Mouse (Mus musculus): ENCODE data around the gene Sptan1.
A peak's percentile ranks its signal among the peaks of the same experiment; 100 is the strongest.

Sptan1 gene

DNA sequence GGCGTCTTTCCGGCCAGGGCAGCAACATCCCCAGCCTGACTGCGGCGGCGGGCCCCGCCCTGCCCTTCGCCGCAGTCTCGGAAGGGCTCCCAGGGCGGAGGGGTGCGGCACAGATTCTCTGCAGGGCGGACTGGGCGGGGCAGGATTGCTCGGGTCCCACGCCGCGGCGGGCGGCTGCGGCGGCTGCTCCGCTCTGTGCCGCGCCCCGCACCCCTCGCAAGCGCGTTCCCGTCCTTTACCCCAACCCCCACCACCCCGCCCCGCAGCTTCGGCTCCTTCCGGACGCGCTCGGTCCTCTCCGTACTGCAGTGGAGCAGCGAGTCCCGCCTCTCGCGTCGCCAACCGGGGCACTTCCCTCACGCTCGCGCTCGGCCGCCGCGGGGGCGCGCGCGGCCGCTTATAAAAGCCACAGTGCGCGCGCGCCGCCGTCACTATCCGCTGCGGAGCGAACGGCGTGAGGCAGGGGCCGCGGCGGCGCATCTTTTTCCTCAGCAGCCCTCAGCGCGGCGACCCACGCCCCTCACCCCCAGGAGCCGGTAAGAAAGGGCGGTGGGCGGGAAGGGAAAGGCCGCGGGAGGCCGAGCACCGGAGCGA lies at the start of gene Sptan1:
TSS of gene Sptan1 (plus strand) at position 311 of the 594 bp plus-strand sequence.
- DNase-seq: peak; percentile 98

DNA sequence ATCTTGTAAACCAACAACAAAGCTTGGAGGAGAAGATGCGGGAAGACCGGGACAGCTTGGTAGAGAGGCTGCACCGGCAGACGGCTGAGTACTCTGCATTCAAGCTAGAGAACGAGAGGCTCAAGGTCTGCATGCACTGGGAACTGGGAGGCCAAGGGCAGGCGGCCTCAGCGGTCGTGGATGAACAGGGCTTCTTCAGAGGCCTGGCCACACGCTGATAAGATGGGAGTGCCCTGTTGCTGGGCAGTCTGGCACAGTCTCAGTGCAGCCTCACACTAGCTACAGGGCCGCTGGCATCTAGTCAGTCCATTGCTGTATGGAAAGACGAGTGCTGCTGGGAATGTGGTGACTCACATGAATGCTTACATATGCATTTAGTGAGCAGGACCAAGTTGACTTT lies 47.7 kb upstream of the Sptan1 start:
- DNase-seq: no peak

DNA sequence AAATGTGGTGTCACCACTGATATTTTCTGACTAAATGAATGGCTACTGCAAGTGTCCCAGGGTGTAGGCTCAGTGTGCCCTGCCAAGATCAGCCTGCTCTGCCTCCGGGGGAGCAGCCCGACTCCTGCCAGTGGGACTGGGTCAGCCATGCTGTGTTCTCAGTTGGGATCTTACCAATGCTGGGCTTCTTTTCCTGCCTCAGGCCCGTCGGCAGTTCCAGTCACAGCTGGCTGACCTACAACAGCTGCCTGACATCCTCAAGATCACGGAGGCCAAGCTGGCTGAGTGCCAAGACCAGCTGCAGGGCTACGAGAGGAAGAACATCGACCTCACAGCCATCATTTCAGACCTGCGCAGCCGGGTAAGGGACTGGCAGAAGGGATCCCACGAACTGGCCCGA lies 43.3 kb upstream of the Sptan1 start:
- DNase-seq: peak; percentile 27

DNA sequence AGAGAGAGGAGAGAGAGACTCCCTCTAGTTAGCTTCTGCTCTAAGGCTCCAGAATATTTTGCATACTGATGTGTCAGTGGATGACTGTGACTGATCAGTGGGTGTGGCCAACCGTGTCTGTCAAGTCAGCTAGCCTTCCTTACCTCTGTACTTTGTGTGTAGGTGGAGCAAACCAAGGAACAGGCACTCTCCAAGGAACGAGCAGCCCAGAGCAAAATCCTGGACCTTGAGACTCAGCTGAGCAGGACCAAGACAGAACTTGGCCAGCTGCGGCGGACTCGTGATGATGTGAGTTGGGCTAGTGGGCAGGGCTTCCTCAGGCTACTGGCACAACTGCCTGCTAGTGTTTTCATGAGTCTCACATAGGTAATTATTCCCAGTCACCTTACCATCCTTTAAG lies 38.8 kb upstream of the Sptan1 start:
- DNase-seq: no peak

DNA sequence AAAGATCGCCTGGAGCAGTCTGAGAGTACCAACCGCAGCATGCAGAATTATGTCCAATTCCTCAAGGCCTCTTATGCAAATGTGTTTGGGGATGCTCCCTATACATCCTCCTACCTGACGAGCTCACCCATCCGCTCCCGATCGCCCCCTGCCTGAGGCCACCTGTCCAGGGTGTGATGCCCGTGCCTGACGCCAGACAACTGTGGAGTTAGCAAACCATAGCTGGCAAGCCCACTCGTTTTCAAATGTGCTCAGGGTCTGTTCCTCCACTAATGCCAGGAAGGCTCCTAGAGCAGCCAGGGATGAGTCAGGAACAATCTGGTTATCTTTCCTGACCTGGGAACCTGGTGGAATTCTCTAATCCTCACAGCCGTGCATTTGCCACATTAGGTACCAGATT lies 34.9 kb upstream of the Sptan1 start:
- DNase-seq: no peak

DNA sequence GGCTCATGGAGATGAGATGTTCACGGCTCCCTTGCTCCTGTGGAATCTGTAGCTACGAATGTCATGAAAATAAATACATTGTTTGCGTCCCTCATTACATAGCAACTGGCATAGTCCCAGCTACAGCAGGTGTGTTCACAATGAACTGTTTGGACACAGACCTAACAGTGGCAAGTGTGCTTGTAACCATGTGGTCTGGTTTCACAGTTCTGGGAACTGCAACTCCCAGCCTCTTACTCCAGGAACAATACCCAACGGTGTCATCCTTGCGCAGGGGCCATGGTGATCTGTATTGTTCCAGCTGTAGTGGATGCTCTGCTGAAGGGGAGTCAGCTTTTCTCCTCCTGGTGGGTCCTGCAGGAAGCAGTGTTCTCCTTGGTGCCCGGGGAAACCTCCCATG lies 34.2 kb upstream of the Sptan1 start:
- DNase-seq: no peak

DNA sequence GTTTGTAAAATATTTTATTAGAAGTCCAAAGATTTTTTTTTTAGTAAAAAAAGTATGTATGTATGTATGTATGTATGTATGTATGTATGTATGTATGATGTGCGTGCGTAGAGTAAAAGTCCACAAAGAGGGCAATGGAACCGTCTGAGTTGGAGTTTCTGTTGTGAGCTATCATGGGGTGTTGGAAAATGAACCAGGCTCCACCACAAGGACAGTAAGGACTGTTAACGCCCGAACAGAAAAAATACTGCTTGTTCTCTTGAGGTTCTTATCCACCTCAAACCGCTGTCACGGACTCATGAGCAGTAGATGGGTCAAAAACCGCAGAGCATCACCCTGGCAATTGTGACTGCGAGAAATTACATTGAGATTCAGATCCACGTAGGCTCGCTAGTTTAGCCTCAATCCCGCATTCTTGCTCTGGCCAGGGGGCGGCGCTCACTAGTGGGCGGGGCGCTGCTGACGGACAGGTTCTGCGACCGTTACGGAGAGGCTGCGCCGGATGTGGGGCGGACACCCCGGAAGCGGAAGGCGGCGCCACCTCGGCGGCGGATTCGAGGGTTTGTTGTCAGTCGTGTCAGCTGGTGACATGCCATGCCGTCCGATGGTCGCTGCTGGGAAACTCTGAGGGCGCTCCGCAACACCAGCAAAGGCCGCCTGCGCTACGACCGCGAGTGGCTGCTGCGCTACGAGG lies 30.3 kb upstream of the Sptan1 start, which contains the start of gene Gle1:
TSS of gene Gle1 (plus strand) at position 521 of the 694 bp plus-strand sequence.
- peak; percentile 96 for DNase-seq

DNA sequence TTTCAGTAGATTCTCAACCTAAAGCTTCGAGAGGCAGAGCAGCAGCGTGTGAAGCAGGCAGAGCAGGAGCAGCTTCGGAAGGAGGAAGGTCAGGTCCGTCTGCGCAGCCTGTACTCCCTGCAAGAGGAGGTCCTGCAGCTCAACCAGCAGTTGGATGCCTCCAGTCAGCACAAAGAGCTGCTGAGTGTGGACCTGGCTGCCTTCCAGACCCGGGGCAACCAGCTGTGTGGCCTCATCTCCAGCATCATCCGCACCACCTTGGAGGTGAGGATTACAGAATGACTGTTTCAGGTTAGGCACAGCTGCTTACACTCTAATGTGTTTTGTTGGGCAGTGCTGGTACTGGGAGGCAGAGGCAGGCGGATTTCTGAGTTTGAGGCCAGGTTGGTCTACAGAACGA lies 25.3 kb upstream of the Sptan1 start:
- no peak for DNase-seq

DNA sequence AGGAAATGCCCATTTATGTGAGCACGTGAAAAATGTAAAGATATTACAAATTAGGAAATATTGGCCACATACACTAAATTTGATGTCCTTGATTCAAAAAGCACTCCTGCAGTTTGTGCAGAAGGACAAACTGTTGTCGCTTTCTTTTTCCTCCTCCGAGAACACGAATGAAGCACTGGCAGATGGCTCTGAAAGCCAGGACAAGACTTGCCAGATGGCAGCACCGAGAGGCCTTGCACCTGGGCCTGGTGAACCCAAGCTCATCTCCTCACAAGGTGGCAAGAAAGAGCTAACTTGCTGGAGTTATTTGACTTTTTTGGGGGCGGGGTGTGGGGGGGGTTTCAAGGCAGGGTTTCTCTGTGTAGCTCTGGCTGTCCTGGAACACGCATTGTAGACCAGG lies 24.5 kb upstream of the Sptan1 start:
- DNase-seq: no peak

DNA sequence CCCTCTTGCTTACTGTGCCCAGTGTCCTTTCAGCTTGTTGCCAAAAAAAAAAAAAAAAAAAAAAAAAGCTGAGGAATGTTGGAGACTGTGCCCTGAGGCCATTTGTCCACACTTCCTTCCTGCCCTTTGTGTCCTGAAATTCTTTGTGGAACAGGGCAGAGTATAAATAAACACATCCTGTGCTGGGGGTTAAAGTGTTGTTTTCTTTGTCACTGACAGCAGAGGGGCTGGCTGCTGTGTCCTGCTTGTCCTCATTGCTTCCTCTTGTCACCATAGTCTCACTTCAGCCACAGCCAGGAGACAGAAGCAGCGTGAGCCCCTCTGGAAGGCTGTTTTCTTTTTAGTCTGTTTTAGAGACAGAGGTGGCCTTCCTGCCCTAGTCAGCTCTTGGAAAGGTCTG lies 20.6 kb upstream of the Sptan1 start:
- DNase-seq: no peak

DNA sequence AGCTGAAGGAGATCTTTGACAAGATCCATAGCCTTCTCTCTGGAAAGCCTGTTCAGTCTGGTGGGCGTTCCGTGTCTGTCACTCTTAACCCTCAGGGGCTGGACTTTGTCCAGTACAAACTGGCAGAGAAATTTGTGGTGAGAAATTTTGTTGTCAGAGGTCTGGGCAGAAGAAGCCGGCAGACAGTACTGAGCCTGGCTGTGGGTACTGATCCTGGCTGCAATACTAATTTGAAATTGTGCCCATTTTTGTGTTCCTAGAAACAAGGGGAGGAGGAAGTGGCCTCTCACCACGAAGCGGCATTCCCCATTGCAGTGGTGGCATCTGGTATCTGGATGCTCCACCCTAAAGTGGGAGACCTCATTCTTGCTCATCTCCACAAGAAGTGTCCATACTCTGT lies 16.5 kb upstream of the Sptan1 start:
- no peak for DNase-seq

DNA sequence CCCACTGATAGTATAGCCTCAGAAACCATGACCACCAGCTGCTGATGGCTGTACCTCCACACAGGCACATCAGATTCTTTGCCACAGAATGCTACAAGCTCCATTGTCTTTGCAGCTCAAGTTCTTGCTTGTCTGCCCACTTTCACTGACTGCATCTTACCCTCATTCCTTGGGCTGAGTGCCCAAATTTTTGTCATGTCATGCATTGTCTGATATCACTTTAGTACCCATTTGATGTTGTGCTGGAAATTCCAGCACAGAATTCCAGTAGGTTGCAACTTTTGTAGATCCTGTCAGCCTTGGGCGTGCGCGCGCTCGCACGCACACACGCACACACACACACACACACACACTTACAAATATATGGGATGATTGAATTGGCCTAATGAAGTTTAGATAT lies 4.1 kb upstream of the Sptan1 start:
- DNase-seq: no peak

DNA sequence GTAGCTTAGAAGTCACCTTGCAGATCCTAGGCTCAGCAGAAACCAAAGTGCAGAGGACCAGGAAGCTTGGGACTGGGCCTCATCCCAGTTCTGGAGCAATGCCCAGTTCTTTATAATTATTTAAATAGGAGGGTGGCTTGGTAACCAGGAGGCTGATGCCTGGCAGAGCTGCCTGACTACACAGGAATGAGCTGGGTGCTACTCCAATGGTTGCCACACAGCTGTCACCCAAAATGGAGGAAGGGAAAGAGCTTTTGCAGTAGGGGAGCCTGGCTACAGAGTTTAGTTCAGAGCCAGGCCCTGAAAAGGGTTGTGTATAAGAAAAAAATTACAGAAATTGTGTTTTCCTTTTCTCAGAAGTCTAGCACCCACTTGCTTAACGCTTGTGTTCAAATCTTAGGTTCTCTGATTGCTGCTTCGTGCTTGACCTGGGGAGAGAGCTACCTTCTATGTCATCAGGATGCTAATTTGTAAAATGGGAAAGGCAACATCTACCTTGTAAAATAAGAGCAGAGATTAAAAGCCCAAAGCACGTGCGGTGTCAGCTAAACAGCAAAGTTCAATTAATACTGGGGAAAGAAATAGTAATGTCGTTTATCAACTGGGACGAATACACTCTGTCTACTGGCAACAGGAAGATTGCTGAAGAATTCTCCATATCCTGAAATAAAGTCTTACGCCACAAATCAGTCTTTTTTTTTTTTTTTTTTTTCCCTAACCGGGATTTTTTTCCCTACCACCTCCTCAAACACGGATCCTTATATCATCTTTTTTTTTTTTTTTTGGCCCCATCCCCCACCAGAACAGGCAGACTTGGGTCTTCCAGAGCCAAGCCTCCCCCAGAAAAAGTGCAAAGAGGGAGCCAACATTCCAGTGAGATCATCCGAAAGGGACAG lies 758 bp upstream of the Sptan1 start:
- peak; percentile 63 for DNase-seq

DNA sequence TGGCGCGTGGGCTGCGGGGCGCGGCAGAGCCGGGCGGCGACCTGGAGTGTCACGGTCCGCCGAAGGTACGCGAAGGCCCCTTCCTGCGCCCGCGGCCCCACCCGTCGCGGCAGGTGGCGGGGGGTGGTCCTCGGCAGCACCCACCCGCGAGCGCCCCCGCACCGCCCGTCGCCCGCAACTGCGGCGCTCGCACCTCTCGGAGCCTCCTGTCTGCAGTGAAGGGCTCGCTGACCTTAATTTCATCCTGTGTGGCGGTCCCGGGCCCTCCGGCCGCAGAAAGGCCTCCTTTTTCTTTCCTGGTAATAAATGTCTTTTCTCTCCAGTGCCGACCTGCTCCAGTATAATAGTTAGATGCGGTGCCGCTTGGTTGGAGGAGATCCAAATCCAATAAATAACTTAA lies 546 bp downstream of the Sptan1 start:
- DNase-seq: no peak

DNA sequence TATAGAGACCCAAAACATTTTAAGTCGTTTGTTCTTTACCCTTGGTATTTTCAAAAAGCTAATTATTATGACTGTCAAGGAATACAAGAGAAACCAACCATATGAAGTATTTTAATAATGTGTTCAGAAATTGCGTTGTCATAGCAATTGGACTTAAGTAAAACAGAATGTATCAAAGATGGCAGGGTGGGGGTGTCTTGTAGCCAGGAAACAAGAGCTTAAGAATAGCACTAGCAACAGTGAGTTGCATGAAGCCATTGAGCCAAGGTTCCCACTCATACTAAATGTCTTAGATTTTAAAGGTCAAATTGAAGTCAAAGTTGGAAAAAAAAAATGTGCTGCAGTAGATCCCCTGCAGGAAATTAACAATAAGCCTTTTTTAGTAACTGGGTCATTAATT lies 1.5 kb downstream of the Sptan1 start:
- DNase-seq: no peak

DNA sequence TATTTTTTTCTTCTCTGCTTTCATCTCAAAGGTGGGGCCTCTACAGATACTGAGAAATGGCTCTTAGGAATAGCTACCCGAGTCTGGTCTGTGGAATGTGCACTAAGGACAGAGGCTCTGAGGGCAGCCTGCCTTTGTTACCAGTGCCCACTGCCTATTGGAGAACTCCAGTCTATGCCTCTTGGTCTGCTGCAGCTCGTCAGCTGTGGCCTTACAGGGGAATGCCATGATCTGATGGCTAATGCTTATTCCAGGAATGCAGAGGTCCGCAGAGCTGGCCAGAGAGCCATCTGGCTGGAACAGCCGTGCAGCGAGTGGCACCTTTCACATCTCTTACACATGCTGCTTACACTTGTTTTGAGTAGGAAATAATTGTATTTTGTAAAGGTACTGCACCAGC lies 2.4 kb downstream of the Sptan1 start:
- peak; percentile 13 for DNase-seq

DNA sequence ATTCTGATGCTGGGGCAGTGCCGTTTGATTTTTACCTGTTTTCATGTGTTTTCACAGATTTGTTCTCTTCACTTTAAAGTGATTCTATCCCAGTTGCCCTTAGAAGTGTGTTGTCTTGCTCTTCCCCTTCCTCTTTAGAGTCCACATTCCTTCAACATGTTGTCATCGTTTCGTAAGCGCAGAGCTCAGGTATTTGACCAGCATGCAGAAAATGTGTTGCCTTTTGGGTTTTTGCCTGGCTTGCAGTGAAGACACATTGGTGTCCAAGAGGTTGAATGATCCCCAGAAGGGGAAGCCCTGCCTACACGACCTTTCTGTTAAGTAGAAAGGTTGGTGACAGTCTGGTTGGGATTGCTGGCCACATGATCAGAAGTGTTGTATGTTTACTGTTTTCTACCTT lies 3.3 kb downstream of the Sptan1 start:
- no peak for DNase-seq

DNA sequence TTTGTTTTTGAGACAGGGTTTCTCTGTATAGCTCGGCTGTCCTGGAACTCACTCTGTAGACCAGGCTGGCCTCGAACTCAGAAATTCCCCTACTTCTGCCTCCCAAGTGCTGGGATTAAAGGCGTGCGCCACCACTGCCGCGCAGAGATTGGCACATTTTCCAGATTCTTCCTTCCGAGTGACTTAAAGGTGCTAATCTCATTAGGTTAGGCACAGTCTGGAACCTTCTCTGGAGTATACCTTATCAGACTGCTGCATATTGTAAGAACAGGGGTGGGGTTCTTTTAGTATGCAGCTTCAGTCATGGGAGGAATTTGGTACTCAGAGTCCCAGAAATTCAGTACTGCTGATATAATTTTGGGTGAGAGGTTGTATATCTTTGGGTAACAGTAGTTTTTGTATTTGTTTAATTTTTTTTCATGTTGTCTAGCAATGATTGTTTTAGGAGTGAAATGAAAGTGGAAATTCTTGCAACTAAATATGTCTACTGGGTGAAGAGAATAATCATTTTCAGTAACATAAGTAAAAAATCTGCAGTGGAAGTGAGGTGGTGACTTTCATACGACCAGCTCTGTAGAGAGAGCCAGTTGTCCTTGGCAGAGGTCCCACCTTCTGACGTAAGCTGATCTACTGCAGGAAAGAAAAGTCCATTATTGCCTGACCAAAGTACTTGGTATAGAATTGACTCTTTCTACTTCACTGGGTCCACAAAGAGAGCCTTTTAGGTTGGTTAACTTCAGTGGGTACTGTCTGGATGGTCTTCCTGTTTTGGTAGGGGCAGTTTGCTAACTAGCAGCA lies 6.7 kb downstream of the Sptan1 start:
- no peak for DNase-seq

DNA sequence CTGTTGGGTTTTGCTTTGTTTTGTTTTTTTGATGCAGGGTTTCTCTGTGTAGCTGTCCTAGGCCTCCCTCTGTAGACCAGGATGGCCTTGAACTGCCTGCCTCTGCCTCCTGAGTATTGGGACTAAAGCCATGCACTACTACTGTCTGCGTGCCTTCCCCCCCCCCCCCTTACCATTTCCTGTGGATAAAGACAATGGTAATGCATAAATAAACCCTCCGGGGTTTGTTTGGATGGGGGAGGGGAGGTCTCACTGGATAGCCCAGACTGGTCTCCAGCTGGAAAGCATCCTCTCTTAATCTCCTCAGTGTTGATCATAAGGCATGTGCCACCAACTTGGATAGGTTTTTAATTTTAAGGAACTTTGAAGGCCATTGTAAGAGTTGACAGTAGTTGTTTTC lies 8.2 kb downstream of the Sptan1 start:
- peak; percentile 31 for DNase-seq

DNA sequence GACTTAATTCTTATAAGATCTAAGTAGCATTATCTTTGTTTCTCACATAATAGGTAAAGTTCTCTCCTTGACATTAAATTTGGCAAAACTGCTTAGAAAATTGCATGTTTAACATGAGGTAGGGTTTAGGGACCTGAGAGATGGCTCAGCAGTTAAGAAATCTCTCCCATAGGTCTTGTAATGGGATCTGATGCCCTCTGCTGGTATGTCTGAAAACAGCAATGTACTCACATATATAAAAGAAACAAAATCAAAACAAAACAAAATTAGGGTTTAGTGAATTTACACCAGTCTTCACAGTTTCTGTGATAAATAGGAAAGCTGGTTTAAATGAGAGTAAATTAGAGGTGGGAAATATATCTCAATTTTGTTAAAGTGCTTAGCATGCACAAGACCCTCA lies 11.9 kb downstream of the Sptan1 start:
- DNase-seq: peak; percentile 68

DNA sequence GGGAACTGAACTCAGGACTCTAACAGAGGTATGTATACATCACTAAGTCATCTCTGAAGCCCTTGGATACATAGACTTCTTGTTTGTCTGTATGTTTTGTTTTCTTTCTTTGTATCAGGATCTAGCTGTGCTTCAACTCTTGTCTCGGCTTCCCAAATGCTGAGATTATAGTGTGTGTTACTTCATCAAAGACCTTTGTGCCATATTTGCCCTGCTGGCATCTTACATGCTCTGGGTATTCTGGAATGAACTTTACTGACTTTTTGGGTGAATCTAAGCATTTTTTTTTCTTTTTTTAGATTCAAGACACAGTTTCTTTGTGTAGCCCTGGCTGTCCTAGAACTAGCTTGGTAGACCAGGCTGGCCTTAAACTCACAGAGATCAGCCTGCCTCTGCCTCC lies 15.3 kb downstream of the Sptan1 start:
- DNase-seq: no peak

DNA sequence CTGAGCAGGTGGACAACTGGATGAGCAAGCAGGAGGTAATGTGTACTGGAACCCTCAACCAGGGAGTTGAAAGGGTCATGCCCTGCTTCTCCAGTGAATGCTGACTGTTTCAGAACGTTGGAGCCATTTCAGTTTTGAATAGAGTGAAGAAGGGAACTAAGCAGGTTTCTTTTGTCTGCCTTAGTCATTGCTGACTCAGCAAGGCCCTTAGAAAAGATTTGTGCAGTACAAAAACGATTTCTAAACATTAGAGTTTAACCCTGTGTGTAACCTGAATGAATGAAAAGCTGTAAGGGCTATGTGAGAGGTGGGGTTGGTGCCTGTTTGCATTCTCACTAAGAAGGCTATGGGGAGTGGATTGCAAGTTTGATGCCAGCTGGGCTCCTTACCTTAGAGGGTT lies 26.6 kb downstream of the Sptan1 start:
- no peak for DNase-seq

DNA sequence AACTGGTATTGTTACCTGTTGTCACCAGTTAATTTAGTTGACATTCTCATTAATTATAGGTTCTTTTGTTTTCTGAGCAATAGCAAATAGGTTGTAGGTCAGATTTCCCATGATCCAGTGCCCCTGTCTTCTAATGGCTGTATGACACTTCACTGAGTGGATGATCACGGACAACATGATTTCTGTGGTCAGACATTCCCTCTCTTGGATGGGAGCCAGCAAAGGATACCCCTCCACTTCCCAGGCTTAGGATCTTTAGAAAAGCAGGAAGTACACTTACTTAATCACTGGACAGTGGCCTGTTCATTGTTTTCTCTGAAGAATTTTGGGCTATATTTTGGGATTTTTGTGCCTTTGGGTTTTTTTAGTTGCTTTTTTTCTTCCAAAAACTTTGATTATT lies 43.7 kb downstream of the Sptan1 start:
- DNase-seq: no peak

Data from retina, postnatal 1 day (tissue).